Mouse (Mus musculus): ENCODE measurements around the gene Tagln2.

GRCm38 (mm10) chr1:172509235-172509634, 9.4 kb downstream of the Tagln2 start:
- TF ChIP-seq POLR2A (IDR thresholded peaks at IDR 0.05; ENCODE audit: extremely low read depth, insufficient read depth, low read length), result no peak
- no peak for TF ChIP-seq CTCF (IDR thresholded peaks at IDR 0.05; ENCODE audit: extremely low read depth, insufficient read depth, low read length)

All from cortical plate, adult 2 months (tissue).